Mouse (Mus musculus) thymus, adult 2 months (tissue): ENCODE data around the gene G430095P16Rik. TPM values are rescaled to one million over a fixed set of nuclear protein-coding genes. Genes with fewer than 3 reads are reported as not detected.

ENCODE experiments used
- DNase-seq: peaks from one replicate; pipeline ENCODE4 v3.0.0; 2021
- H3K27ac ChIP-seq: fragments of 200-500 bp; 2 replicates; pipeline ENCODE4 v1.5.1; 2012; ENCODE audit warnings: low read length, control low read depth; ENCODE audit not compliant: control insufficient read depth, insufficient read depth
- H3K27me3 ChIP-seq: fragments of 200-500 bp; 2 replicates; pipeline ENCODE4 v1.6.1; 2012; ENCODE audit warnings: mild to moderate bottlenecking, low read length, moderate library complexity, mixed read lengths; ENCODE audit not compliant: control insufficient read depth, insufficient read depth
- H3K36me3 ChIP-seq: fragments of 200-500 bp; 2 replicates; pipeline ENCODE4 v1.6.1; 2012; ENCODE audit warnings: mild to moderate bottlenecking, low read length, moderate library complexity; ENCODE audit not compliant: control insufficient read depth, insufficient read depth
- H3K4me1 ChIP-seq: fragments of 200-500 bp; replicated peaks from 2 replicates; pipeline ENCODE4 v1.6.1; 2012; ENCODE audit warnings: low read length; ENCODE audit not compliant: control insufficient read depth, insufficient read depth
- H3K4me3 ChIP-seq: fragments of 200-500 bp; 2 replicates; pipeline ENCODE4 v1.5.1; 2012; ENCODE audit warnings: mild to moderate bottlenecking, low read length, control low read depth, moderate library complexity; ENCODE audit not compliant: control insufficient read depth, insufficient read depth
- CTCF ChIP-seq: fragments of 200-500 bp; IDR thresholded peaks from 2 replicates; pipeline ENCODE4 v1.5.1; 2012; ENCODE audit warnings: mild to moderate bottlenecking, control low read depth, low read length, moderate library complexity, borderline replicate concordance; ENCODE audit not compliant: control insufficient read depth, poor library complexity, insufficient read depth; ENCODE audit errors: extremely low read depth
- POLR2A ChIP-seq: fragments of 200-500 bp; IDR thresholded peaks from 2 replicates; pipeline ENCODE4 v1.6.1; 2012; ENCODE audit warnings: mild to moderate bottlenecking, low read length, control low read depth, moderate library complexity; ENCODE audit not compliant: control insufficient read depth, poor library complexity, insufficient read depth; ENCODE audit errors: extremely low read depth
- WGBS: fragments of 180-500 bp; shearing (Covaris S2); methylation state at CpG from one replicate; pipeline ENCODE4 v1.1.7; 2018; 5-methylcytosine and 5-hydroxymethylcytosine counted together
- polyA plus RNA-seq: library from polyadenylated mRNA; depleted of rRNA; stranded (reverse); fragments of >200 nt; gene quantifications from 2 replicates; pipeline ENCODE4 v1.2.3, GENCODE M21; 2012

The G430095P16Rik gene
- polyA plus RNA-seq, 1 experiment, result 2.6 TPM

GRCm38 (mm10) chr8:84759718-84760117 is 36.9 kb downstream of the G430095P16Rik start:
- Histone ChIP-seq H3K4me3 (no peak overlapping the region), H3K36me3 (no peaks in the 10 kb centered on the region), H3K27me3 (no peaks in the 10 kb centered on the region), H3K27ac (no peak overlapping the region), H3K4me1 (no peaks in the 10 kb centered on the region; the same call in 1 of the 2 replicates)
- 96% methylated on average over 10 of the region's 10 CpGs for WGBS
- TF ChIP-seq CTCF, result no peak
- TF ChIP-seq POLR2A, result no peak
- DNase-seq, result no peak

- Histone ChIP-seq H3K4me1 (no peaks in the 10 kb centered on the region; the same call in 1 of the 2 replicates), H3K27ac (no peak overlapping the region), H3K4me3 (no peak overlapping the region), H3K36me3 (no peaks in the 10 kb centered on the region), H3K27me3 (no peaks in the 10 kb centered on the region)
- TF ChIP-seq POLR2A, result no peak
- TF ChIP-seq CTCF, result no peak
- DNase-seq, result no peak
- WGBS, result 92% methylated on average over 7 of the region's 7 CpGs
Measured at GRCm38 (mm10) chr8:84760405-84760805, 37.6 kb downstream of the G430095P16Rik start.

GRCm38 (mm10) chr8:84760901-84761300 is 38.1 kb downstream of the G430095P16Rik start:
- no peak overlapping the region for H3K27ac ChIP-seq
- H3K36me3 ChIP-seq, result no peaks in the 10 kb centered on the region
- WGBS, result 95% methylated on average over 2 of the region's 2 CpGs
- no peak for DNase-seq
- H3K27me3 ChIP-seq, result no peaks in the 10 kb centered on the region
- H3K4me3 ChIP-seq, result no peak overlapping the region
- TF ChIP-seq POLR2A, result no peak
- TF ChIP-seq CTCF, result no peak
- H3K4me1 ChIP-seq, result no peaks in the 10 kb centered on the region; the same call in 1 of the 2 replicates

GRCm38 (mm10) chr8:84764100-84764499 is 41.3 kb downstream of the G430095P16Rik start:
- H3K4me1 ChIP-seq, result no peaks in the 10 kb centered on the region
- 74% methylated on average over 4 of the region's 4 CpGs for WGBS
- H3K4me3 ChIP-seq, result no peak overlapping the region
- no peak overlapping the region for H3K27ac ChIP-seq
- H3K36me3 ChIP-seq, result no peaks in the 10 kb centered on the region
- DNase-seq, result no peak
- no peaks in the 10 kb centered on the region for H3K27me3 ChIP-seq
- TF ChIP-seq CTCF (no peak), POLR2A (no peak)

GRCm38 (mm10) chr8:84764870-84765495 is 42.2 kb downstream of the G430095P16Rik start:
- DNase-seq, result no peak
- Histone ChIP-seq H3K27me3 (no peaks in the 10 kb centered on the region), H3K4me3 (no peak overlapping the region), H3K36me3 (no peaks in the 10 kb centered on the region), H3K27ac (no peak overlapping the region), H3K4me1 (no peaks in the 10 kb centered on the region)
- no peak for TF ChIP-seq CTCF
- no peak for TF ChIP-seq POLR2A
- 95% methylated on average over 17 of the region's 17 CpGs for WGBS

- no peaks in the 10 kb centered on the region for H3K27me3 ChIP-seq
- H3K27ac ChIP-seq, result no peak overlapping the region
- DNase-seq, result no peak
- H3K36me3 ChIP-seq, result no peaks in the 10 kb centered on the region
- WGBS, result 95% methylated on average over 10 of the region's 10 CpGs
- H3K4me1 ChIP-seq, result no peaks in the 10 kb centered on the region
- no peak overlapping the region for H3K4me3 ChIP-seq
- TF ChIP-seq CTCF, result no peak
- TF ChIP-seq POLR2A, result no peak
Measured at GRCm38 (mm10) chr8:84765629-84766028, 42.8 kb downstream of the G430095P16Rik start.
